Mouse (Mus musculus): Measurements from ENCODE around the gene Traf3ip1.

GRCm38 (mm10) chr1:91543974-91544373, 49.5 kb downstream of the Traf3ip1 start:
- TF ChIP-seq POLR2A (IDR thresholded peaks at IDR 0.05; ENCODE audit: low read depth, low read length) (no peak), CTCF (conservative IDR thresholded peaks at IDR 0.05 in 1 of 2, IDR thresholded peaks at IDR 0.05 in 1 of 2; ENCODE audit: low read depth in 2 of 2, low read length in 2 of 2) (no peak), JUN (IDR thresholded peaks at IDR 0.05; ENCODE audit: insufficient read depth, low read depth, low read length) (no peak), MXI1 (IDR thresholded peaks at IDR 0.05; ENCODE audit: low read depth, low read length) (no peak), POLR2AphosphoS2 (IDR thresholded peaks at IDR 0.05; ENCODE audit: low read depth, low read length) (no peak), CHD2 (IDR thresholded peaks at IDR 0.05; ENCODE audit: low read length) (no peak), MAFK (IDR thresholded peaks at IDR 0.05; ENCODE audit: insufficient replicate concordance, low read length) (no peak), TBP (conservative IDR thresholded peaks at IDR 0.05; ENCODE audit: low read depth, low read length) (no peak), BHLHE40 (IDR thresholded peaks at IDR 0.05; ENCODE audit: low read depth, low read length) (no peak), EP300 (IDR thresholded peaks at IDR 0.05; ENCODE audit: low read length) (no peak), SIN3A (IDR thresholded peaks at IDR 0.05; ENCODE audit: low read length) (no peak), USF1 (IDR thresholded peaks at IDR 0.05; ENCODE audit: low read depth, low read length) (no peak), TCF12 (IDR thresholded peaks at IDR 0.05; ENCODE audit: low read depth, low read length) (no peak)

Data from CH12.LX (cell line).